Mouse (Mus musculus): ENCODE results near the gene Madd. TPM values are rescaled to one million over a fixed set of nuclear protein-coding genes. Genes with fewer than 3 reads are reported as not detected.

Madd gene
- polyA plus RNA-seq, 1 experiment from 2014 or later = 34.1 TPM

Other genes with a start within 250 kb of the Madd start
- gene Celf1, start 243.5 kb downstream of the Madd start, polyA plus RNA-seq (2015; fragmentation: Nextera tagmentation; extraction: Ambion mirVana) = 132 and 138 TPM in 2 replicates
- 0.72 and 1.8 TPM in 2 replicates for gene Rapsn, start 148.2 kb downstream of the Madd start, polyA plus RNA-seq (2015; fragmentation: Nextera tagmentation; extraction: Ambion mirVana)
- gene Psmc3, start 129.8 kb downstream of the Madd start, polyA plus RNA-seq (2015; fragmentation: Nextera tagmentation; extraction: Ambion mirVana) = 276 and 277 TPM in 2 replicates
- gene Slc39a13, start 113.4 kb downstream of the Madd start, polyA plus RNA-seq (2015; fragmentation: Nextera tagmentation; extraction: Ambion mirVana) = 19.7 and 21.0 TPM in 2 replicates
- 2.5 and 2.8 TPM in 2 replicates for gene Spi1, start 101.4 kb downstream of the Madd start, polyA plus RNA-seq (2015; fragmentation: Nextera tagmentation; extraction: Ambion mirVana)
- gene Mybpc3, start 65.7 kb downstream of the Madd start, polyA plus RNA-seq (2015; fragmentation: Nextera tagmentation; extraction: Ambion mirVana) = 0.23 TPM in 1 of 2 replicates, not detected in the other
- 1.4 and 1.9 TPM in 2 replicates for gene Nr1h3, start 19.0 kb upstream of the Madd start, polyA plus RNA-seq (2015; fragmentation: Nextera tagmentation; extraction: Ambion mirVana)
- gene Acp2, start 19.0 kb upstream of the Madd start, polyA plus RNA-seq (2015; fragmentation: Nextera tagmentation; extraction: Ambion mirVana) = 30.2 and 33.3 TPM in 2 replicates
- 11.8 and 12.0 TPM in 2 replicates for gene Ddb2, start 53.1 kb upstream of the Madd start, polyA plus RNA-seq (2015; fragmentation: Nextera tagmentation; extraction: Ambion mirVana)
- gene Pacsin3, start 72.1 kb upstream of the Madd start, polyA plus RNA-seq (2015; fragmentation: Nextera tagmentation; extraction: Ambion mirVana) = 23.4 and 26.5 TPM in 2 replicates
- 78.4 and 84.3 TPM in 2 replicates for gene Arfgap2, start 81.1 kb upstream of the Madd start, polyA plus RNA-seq (2015; fragmentation: Nextera tagmentation; extraction: Ambion mirVana)